In genomic region chr6:100709483-100709882, GRCm38 (mm10) we compare ENCODE assay signal across 9 mouse cellular contexts. TPM values are rescaled to one million over a fixed set of nuclear protein-coding genes. Genes with fewer than 3 reads are reported as not detected.
DNase-seq lines count a peak whose midpoint lies in the region; ATAC-seq and TF ChIP-seq lines count a peak whose summit lies in the region.
"Had no signal": no experiment of that assay in that cellular context is flagged by ENCODE, and none has a peak within 500 bp of the region (broad histone marks: within the 10 kb centered on the region; RNA-seq: fewer than 3 reads in every experiment).

No protein-coding gene starts in this region.

- ATAC-seq in heart, embryonic 11.5 days (replicated peaks; ENCODE audit: insufficient number of reproducible peaks, low FRiP score, low TSS enrichment): no peak
- ATAC-seq in limb, embryonic 14.5 days (ENCODE audit: low FRiP score, low read depth): no peak
- ATAC-seq in megakaryocyte progenitor cell, adult 5-6 weeks (replicated peaks; ENCODE audit: poor library complexity): no peak

- peak; percentile 53 to 73 for DNase-seq in heart, adult 18-20 months
- peak; percentile 6 to 13 for DNase-seq in B cell, adult 2 months
- peak; percentile 48 for DNase-seq in adrenal gland, postnatal 25 days
- DNase-seq in heart, postnatal 25 days (ENCODE audit: low spot score): peak; percentile 43
- DNase-seq in limb, embryonic 14.5 days (ENCODE audit: low spot score): peak; percentile 52
- no peak for DNase-seq in left cerebral cortex, adult 9 months (ENCODE audit: low spot score in 2 of 2)

- H3K4me2 ChIP-seq in heart, embryonic 11.5 days: no peak overlapping the region
- no peak overlapping the region for H3K4me2 ChIP-seq in limb, embryonic 14.5 days (replicated peaks; ENCODE audit: low read depth, low read length, severe bottlenecking)
- H3K4me2 ChIP-seq: heart, embryonic 13.5 days had no signal

- H3K27me3 ChIP-seq in heart, embryonic 11.5 days (ENCODE audit: control insufficient read depth, insufficient read depth, low read length): peaks cover 11% of the 10 kb centered on the region
- no peaks in the 10 kb centered on the region for H3K27me3 ChIP-seq in limb, embryonic 14.5 days (ENCODE audit: control insufficient read depth, insufficient read depth, low read length)

- H3K27ac ChIP-seq in heart, embryonic 11.5 days (ENCODE audit: low read depth, low read length): no peak overlapping the region
- no peak overlapping the region for H3K27ac ChIP-seq in limb, embryonic 14.5 days (replicated peaks; ENCODE audit: low read depth, low read length)
- H3K27ac ChIP-seq: heart, embryonic 13.5 days had no signal

- WGBS in heart, embryonic 11.5 days (ENCODE audit: insufficient replicate concordance): 30% methylated on average over 7 of the region's 7 CpGs
- whole genome bisulfite sequencing in limb, embryonic 14.5 days: 37% methylated on average over 7 of the region's 7 CpGs

- H3K9me3 ChIP-seq in heart, embryonic 11.5 days (replicated peaks; ENCODE audit: control insufficient read depth, low read length): no peaks in the 10 kb centered on the region
- no peaks in the 10 kb centered on the region for H3K9me3 ChIP-seq in limb, embryonic 14.5 days (ENCODE audit: control insufficient read depth, low read length)
- H3K9me3 ChIP-seq: heart, embryonic 13.5 days had no signal

- H3K36me3 ChIP-seq in heart, embryonic 11.5 days (ENCODE audit: control insufficient read depth, insufficient read depth, low read length): no peaks in the 10 kb centered on the region
- H3K36me3 ChIP-seq in limb, embryonic 14.5 days (ENCODE audit: control insufficient read depth, insufficient read depth, low read length): no peaks in the 10 kb centered on the region
- H3K36me3 ChIP-seq: heart, embryonic 13.5 days had no signal

- TF ChIP-seq POLR2A in limb, embryonic 14.5 days (IDR thresholded peaks at IDR 0.05; ENCODE audit: borderline replicate concordance, extremely low read depth, insufficient read depth, insufficient read length): no peak

- H3K9ac ChIP-seq in heart, embryonic 11.5 days (ENCODE audit: low read depth, low read length): no peak overlapping the region
- H3K9ac ChIP-seq in limb, embryonic 14.5 days (ENCODE audit: low read depth, low read length, severe bottlenecking): no peak overlapping the region
- H3K9ac ChIP-seq: heart, embryonic 13.5 days had no signal

- H3K4me1 ChIP-seq in heart, embryonic 11.5 days (ENCODE audit: control insufficient read depth, insufficient read depth, low read length): peaks cover 3% of the 10 kb centered on the region; the same call in 1 of the 2 replicates
- H3K4me1 ChIP-seq in limb, embryonic 14.5 days (ENCODE audit: control insufficient read depth, insufficient read depth, low read length): peaks cover 17% of the 10 kb centered on the region

- intact Hi-C loops in heart, postnatal 25 days (cut with DNase I): no loop called here

- H3K4me3 ChIP-seq in heart, embryonic 11.5 days (ENCODE audit: low read depth, low read length): no peak overlapping the region
- H3K4me3 ChIP-seq in limb, embryonic 14.5 days (replicated peaks; ENCODE audit: low read length): no peak overlapping the region
- H3K4me3 ChIP-seq: heart, embryonic 13.5 days had no signal

RNA-seq across cellular contexts. Expression of gene Gxylt2, which starts 4.9 kb away (rescaled TPM):
- 1 to 10 TPM; 1.8 to 2.1 TPM for total RNA-seq in heart, adult 18-20 months (2021)
- 0.93 and 1.1 TPM in 2 replicates for polyA plus RNA-seq in heart, embryonic 11.5 days (2014; fragmentation: Nextera tagmentation; extraction: Ambion mirVana)
- 0.48 and 0.73 TPM in 2 replicates for total RNA-seq in adrenal gland, postnatal 25 days (2021)
- total RNA-seq in heart, postnatal 25 days (2021): 1 to 10 TPM; 3.5 to 4.7 TPM
- polyA plus RNA-seq in limb, embryonic 14.5 days (2012; rRNA removed): 27.6 and 32.3 TPM in 2 replicates
- polyA plus RNA-seq in limb, embryonic 14.5 days (2014; fragmentation: Nextera tagmentation; extraction: Ambion mirVana): 27.1 and 33.6 TPM in 2 replicates
- total RNA-seq in megakaryocyte progenitor cell, adult 5-6 weeks (2015): not detected in 2 replicates
- total RNA-seq in megakaryocyte progenitor cell, adult 5-6 weeks (2017): not detected in 2 replicates

RNA-seq across cellular contexts. Expression of gene Shq1, which starts 38.5 kb away (rescaled TPM):
- 1 to 10 TPM; 3.3 to 4.5 TPM for total RNA-seq in heart, adult 18-20 months (2021)
- 10.6 and 13.1 TPM in 2 replicates for polyA plus RNA-seq in heart, embryonic 11.5 days (2014; fragmentation: Nextera tagmentation; extraction: Ambion mirVana)
- 8.7 and 9.1 TPM in 2 replicates for total RNA-seq in adrenal gland, postnatal 25 days (2021)
- 1 to 10 TPM; 2.8 to 3.2 TPM for total RNA-seq in heart, postnatal 25 days (2021)
- polyA plus RNA-seq in limb, embryonic 14.5 days (2012; rRNA removed): 8.7 and 9.5 TPM in 2 replicates
- 12.3 and 14.4 TPM in 2 replicates for polyA plus RNA-seq in limb, embryonic 14.5 days (2014; fragmentation: Nextera tagmentation; extraction: Ambion mirVana)
- 7.0 and 9.1 TPM in 2 replicates for total RNA-seq in megakaryocyte progenitor cell, adult 5-6 weeks (2015)
- 17.4 and 17.8 TPM in 2 replicates for total RNA-seq in megakaryocyte progenitor cell, adult 5-6 weeks (2017)

Comparison
In these comparisons a context has a peak if more than half of its experiments do, and no peak if none do; other contexts are left out.
1. DNase-seq: peak in heart, adult 18-20 months (2 of 2), B cell, adult 2 months (2 of 2), adrenal gland, postnatal 25 days (single experiment), heart, postnatal 25 days (single experiment) and limb, embryonic 14.5 days (single experiment); none in left cerebral cortex, adult 9 months (0 of 2).